Mouse (Mus musculus) left cerebral cortex, postnatal 14 days (tissue): Measurements from ENCODE around the gene Fat3. TPM values are rescaled to one million over a fixed set of nuclear protein-coding genes. Genes with fewer than 3 reads are reported as not detected.
A peak's percentile ranks its signal among the peaks of the same experiment; 100 is the strongest.

Experiments
- DNase-seq, 2 experiments: peaks; one replicate each; pipeline ENCODE4 v3.0.0; 2021 to 2022; ENCODE audit warnings: low spot score in 2 of 2, mixed read lengths in 1 of 2
- intact Hi-C: fragments of 180-260 bp; cut with DNase I; formaldehyde crosslinking; loops from one replicate; pipeline ENCODE4 v1.15.1; 2025
- total RNA-seq, 2 experiments: library from RNA; stranded (reverse); gene quantifications; 2 replicates each; pipeline ENCODE4 v1.2.3; 2021

Fat3 gene
- total RNA-seq, 2 experiments from 2014 or later: 61.3 to 69.1 TPM

DNA sequence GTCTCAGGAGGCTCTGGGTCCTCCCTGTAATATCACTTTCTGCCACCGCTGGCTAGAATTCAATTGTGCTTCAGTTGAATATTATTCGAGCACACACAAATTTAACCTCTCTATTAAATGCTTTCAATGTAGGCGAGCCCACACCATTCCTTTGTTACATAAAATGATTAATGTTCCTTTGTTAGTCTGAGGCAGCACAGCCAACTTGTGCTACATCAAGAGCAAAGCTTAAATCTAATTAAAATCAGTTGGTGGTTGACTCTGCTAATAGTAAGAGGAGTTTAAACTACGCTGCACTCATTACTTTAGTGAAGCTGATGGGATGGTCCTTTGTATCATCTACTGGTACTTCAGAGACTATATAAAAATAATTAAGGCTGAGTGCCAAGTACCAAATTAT lies 506.9 kb downstream of the Fat3 start:
- intact Hi-C loops: no loop called here
- DNase-seq: no peak

DNA sequence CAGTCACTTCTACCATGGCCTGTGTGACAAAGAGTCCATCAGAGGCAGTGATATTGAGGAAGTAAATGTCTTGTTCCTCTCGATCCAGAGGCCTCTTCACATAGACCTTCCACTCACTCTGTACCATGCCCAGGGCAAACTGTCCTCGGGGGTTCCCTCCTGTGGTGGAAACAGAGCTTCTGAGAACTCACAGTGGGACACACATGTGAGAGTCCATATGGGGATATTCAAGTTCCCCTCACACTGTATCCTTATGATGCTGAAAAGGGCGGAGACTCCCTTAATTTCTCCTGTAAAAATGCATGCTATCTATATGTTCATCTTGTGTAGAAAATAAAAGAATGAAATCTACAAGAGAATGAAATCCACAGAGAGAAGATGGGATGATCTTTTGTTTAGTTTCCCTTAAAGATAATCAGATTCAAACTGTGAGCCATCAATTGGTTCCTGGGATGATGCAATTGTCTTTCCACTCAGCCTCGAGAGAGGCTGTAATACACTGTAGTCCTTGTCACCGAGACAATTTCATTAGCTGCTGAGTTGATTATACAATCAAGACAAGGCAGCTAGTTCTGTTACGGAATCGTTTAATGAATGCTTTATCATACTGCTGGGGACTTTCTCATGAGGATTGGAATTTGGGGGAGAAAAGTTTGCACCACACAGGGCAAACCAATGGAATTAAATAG lies 508.8 kb downstream of the Fat3 start:
- DNase-seq: no peak
- intact Hi-C loops: no loop called here

DNA sequence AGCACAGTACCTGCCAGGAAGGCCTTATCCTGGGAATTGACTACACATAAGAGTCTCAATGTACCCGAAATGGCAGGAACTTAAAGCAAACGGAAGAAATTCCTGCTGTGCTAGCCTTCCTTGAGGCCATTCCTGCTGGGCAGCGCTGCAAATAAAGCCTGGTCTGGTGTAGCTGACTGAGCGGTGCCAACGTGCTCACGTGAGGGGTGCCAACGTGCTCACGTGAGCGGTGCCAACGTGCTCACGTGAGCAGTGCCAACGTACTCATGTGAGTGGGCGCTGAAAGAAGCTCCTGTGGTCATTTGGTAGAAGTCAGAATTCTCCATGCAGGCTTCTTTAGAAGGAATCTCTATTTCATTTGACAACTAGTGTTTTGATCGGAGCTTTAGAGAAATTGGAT lies 522.8 kb downstream of the Fat3 start:
- DNase-seq: no peak
- intact Hi-C loops: no loop called here

DNA sequence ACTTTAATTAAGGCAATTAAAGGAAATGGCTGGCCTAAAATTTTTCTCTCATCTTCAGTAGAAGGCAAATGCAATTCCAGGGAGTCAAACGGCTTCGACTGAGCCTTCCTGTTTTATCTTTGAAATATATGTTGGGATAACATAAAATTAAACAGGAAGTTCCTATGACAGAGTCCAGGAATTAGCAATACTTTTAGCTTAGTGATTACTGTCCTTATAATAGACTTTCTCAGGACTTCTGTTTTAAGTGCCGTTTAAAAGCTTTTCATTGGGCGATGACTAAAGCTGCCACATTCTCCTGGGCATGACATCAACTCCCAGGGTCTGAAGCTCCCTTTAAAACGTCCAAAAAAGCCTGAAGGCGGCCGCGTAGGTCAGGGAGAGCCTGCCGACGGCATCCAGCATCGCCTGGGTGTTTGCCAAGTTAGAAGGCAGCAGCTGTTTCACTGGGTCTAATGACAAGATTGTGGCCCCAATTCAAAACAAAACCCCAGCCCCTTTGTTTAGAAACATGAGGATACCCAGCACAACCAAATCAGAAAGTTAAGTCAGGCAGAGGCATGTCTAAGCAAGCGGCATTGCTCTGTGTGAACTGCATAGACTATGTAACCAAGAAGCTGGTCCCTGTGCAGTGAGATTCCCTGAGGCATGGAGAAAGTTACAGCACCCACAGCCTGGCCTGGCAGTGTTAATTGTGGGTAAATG lies 524.0 kb downstream of the Fat3 start:
- DNase-seq: no peak
- intact Hi-C loops: no loop called here

DNA sequence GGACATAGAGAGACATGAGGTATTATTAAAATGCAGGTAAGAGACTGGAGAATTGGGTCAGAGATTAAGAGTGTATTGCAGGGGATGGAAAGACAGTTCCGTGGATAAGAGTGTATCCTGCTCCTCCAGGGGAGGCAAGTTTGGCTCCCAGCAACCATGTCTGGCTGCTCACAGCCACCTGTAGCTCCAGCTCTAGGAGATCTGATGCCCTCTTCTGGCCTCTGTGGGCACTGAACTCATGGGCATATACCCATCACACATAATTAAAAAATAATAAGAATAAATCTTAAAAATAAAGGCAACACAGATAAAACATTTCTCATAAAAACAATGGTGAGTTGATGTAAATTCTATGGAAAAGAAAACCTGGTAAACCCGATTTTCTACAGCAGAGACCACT lies 525.1 kb downstream of the Fat3 start:
- intact Hi-C loops: no loop called here
- no peak for DNase-seq

DNA sequence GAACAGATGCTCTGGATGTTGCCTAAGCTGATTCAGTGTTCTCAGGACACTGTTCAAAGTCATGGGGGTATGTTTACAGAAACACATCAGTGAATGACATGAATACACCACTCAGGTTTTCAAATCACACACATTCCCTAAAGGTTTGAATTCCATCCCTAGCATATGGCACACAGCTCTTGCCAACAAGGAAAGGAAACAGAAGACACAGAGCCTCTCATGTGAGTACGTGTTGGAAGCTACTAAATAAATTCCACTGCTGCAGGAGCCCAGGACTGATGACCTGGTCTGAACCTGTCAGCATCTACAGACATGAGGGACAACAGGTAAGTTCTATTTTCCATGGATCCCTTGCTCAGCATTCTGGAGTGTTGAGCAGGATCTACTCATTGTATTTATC lies 528.9 kb downstream of the Fat3 start:
- no peak for DNase-seq
- intact Hi-C loops: no loop called here

DNA sequence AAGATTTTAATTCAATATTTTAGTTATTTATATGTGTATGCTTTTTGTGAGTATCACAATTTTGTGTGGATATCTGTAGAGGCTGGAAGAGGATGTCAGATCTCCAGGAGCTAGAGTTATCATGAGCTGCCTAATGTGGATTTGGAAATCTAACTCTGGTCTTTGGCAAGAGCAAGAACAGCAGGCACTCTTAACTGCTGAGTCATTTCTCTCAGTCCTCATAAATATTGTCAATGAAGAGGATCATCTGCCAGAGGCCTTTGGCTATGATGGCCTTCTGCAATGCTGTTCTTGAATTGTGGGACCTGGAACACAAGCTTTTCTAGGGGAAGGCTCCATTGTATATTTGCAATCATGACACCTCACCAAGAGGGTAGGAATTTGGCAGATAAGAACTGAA lies 529.7 kb downstream of the Fat3 start:
- intact Hi-C loops: no loop called here
- DNase-seq: no peak

DNA sequence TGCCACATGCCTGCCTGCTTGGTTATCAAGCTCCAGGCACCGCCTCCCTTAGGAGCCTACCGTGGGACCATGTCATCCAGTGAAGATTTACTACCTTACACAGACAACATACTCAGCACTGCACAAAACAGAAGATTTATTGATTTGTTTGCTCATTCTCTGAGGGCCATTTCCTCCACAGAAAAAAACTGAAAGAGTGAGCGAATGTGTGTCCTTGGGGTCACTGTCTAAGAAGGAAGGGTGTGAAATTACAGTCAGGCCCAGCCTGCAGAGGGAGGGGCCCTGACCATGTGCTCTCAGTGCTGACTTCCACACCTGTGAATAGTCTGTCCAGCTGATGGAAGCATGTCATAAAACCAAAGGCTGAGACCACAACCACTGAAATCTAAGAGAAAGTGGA lies 536.9 kb downstream of the Fat3 start:
- DNase-seq: no peak
- intact Hi-C loops: no loop called here

DNA sequence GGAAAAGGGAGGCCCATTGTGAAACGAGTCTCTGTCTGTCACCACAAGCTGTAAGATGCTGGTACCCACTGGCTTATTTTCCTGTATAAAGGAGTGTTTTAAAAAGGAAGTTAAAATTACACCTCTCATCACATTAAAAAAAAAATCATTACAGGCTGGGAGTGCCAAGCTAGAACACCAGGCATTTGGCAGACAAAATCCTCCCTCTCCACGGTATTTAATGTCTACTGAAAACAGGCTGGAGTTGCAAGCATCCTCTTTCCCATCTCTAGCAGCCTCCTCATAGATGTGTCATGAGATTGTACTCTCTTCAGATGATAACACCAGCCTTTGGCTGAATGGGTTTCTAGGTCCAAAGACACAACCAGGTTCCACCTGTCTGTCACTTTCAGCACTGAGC lies 538.2 kb downstream of the Fat3 start:
- intact Hi-C loops: no loop called here
- DNase-seq: peak; percentile 15 to 52

DNA sequence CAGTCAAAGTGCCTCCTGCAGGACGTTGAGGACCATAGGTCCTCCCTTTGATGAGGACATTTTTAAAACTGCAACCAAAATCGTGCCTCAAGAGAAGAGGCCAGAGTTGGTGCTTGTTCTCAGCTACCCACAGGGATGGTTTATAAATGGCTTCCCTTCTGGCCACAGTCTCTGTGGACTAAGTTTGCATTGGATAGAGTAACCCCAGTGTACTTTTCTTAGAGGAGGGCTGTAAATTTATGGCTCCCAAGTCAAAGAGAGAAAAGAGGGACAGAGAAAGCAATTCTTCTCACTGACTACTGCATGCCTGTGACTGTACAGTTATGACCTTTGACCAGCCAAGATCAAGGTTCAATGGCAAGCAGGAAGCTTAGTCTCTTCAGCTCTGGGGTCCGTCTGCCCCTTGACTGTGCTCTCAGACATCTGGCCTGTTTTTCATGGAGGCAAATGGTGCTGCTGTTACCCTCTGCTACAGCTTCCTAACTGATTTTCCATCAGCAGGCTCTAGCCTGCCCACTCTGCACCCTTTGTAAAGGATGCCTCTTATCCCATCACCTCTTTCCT lies 542.8 kb downstream of the Fat3 start:
- intact Hi-C loops: no loop called here
- no peak for DNase-seq

DNA sequence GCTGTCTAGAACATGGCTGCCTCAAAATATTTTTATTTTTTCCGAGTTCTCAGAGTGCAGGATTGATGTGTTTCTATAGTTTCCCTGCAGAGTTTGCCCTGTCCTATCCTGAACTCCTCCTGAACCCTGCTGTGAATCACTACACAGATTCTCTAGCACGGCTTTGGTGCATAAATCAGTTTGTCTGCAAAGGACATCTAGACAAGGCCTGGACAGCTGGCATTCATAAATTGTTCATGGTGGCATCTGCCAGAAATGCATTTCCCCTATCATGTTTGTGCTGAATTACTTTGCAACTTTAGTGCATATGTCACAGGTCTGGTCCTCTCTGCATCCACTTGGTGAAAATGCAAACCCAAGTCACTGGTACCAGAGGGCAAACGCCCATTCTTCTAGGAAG lies 543.3 kb downstream of the Fat3 start:
- DNase-seq: no peak
- intact Hi-C loops: no loop called here

DNA sequence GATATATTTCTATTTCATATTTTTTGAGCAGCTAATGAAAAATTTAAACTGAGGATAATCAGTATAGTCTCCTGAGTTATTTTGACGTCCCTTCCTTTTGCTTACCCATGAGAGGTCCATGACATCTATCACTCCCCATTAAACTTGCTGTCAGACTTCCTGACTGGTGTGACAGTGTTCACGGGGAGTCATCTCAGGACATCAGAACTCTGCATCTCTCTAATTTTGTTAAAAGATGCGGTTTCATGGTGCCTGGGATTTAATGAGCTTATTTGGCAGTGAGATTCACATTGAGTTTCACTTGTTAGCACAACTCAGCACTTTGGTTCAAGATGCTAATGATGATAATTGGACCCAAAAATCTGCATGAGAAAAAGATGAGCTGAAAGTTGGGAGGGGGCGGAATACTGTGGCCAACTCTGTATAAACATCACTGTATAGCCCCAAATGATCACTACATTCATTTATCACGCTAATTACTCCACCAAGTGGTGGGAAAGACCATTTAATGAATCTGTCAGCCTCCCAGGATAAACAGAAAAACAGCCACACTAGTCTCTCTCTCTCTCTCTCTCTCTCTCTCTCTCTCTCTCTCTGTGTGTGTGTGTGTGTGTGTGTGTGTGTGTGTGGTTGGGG lies 545.8 kb downstream of the Fat3 start:
- DNase-seq: peak in 1 of 2 experiments; percentile 17
- intact Hi-C loops: no loop called here

DNA sequence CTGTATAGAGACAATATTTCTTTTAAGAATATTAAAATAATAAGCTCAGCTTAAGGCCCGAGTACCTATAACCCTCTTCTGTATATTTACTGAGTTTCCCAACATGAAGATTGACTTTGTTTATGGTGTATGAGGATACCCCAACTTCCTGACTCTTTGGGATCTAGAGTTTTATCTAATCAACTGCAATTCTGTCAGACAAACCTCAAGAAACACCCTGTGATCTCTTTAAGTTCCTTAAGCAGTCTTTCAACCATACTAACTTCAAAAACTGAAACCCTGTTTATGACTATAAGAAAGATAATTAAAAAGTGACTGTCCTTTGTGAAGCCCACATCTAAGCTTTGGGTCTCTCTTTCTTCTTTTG lies 546.8 kb downstream of the Fat3 start:
- DNase-seq: no peak
- intact Hi-C loops: no loop called here

DNA sequence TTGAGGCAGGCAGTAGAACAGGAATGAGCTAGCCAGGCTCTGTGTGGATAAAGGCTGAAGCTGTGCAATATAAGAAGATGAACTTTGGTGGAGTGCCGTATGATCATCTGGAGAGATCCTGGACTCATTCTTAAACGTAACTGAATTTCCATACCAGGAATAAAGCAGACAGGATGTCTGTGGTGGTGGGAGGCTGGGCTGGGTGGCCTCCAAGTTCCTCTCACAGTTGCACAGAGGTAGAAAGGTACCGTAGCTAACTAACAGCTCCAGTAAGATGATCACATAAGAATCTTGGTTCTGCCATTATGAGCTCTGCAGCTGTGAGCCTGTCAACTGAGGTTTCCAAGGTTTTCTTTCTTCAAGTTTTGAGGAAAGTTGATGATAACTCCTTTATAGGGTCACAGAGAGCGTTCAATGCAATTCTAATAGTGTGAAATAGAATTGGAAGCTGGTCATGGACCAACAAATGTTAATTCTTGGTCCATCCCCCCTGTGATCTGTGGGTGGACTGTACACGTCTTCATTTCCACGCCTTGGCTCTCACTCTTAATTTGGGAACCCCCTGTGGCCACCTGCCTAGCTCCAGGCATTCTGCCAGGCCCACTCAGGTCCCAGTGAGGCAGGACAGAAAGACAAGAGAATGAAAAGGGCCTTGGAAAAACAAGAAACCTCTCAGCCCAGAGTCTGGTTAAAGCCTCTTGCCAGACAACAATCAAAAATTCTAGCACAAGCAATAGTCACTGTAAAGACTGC lies 547.3 kb downstream of the Fat3 start:
- no peak for DNase-seq
- intact Hi-C loops: no loop called here

DNA sequence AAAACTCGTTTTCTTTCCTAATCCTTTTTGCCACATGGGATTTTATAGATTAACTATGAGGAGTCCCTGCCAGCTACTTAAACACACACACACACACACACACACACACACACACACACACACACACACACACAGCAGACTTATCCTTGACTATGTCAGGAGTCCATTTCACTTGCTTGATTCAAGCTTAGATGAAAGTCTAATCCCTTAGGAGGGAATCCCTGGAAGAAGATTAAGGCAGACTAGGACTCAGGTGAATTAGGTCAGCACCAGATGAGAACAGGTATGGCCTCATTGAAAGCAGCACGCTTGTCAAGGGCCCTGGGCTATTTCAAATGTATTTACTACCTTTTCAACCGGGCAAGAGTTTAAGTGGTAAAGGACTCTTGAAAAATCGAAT lies 553.0 kb downstream of the Fat3 start:
- intact Hi-C loops: no loop called here
- no peak for DNase-seq

DNA sequence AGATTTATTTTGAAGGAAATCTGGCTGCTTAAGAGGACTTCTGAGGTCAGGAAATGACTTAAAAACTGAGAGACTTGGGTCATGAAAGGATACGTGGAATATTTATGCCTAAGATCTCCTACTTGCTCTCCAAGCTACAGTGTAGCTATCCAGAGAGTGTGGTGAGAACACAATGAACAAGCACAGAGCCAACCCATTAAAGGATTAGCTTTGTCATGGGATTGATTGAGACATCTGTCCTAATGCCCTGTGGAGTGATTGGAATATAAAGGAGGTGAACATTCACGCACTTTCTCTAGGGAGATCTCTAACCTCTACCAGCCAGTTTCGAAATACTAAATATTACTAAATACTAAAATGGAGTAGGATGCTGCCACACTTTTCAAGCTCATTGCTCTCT lies 556.9 kb downstream of the Fat3 start:
- intact Hi-C loops: no loop called here
- no peak for DNase-seq

DNA sequence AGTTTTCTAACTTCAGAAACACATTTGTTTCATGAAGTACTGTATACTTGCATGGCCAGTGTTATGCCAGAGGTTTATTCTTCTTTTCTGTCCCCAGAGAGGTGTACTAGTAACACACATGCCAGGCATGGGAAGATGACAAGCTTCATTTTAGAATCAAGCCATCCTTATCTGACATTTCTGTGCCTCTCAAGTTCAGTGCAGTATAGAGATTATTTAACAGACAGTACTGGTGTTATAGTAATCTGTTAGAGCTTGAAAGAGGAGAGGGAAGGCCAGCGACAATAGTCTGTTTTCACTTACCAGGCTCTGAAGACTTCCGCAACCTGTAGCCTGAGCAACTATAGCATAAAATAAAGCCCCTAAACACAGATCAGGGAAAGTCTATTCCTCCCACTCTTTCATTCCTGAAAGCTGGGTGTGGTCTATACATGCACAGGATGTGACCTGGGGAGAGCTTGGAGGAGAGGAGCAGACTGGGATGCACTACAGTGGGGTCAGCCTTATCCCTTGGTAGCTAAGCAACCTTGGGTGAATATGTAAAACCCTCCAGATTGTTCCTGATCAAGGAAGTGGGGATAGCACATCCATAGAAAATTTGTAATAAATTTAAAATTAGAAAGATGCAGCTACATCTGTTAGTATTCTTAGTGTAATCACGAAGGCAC lies 557.5 kb downstream of the Fat3 start:
- no peak for DNase-seq
- intact Hi-C loops: no loop called here

DNA sequence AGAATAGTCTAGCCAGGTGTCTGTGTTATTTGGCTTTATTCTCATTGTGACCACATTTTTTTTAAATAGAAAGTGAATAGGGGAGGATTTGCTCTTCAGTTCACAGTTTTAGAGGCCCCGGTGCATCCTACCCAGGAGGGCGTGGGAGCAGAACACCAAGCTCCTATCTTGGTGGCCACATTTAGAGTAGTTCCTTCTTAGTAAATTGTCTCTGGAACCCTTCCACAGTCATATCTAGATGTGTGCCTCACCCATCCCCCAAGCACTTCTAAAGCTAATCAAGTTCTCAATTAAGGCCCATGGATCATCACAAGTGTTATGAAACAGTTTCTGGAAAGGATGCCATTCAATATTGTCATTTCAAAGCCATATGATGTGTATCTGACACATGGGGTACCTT lies 559.3 kb downstream of the Fat3 start:
- DNase-seq: no peak
- intact Hi-C loops: no loop called here

DNA sequence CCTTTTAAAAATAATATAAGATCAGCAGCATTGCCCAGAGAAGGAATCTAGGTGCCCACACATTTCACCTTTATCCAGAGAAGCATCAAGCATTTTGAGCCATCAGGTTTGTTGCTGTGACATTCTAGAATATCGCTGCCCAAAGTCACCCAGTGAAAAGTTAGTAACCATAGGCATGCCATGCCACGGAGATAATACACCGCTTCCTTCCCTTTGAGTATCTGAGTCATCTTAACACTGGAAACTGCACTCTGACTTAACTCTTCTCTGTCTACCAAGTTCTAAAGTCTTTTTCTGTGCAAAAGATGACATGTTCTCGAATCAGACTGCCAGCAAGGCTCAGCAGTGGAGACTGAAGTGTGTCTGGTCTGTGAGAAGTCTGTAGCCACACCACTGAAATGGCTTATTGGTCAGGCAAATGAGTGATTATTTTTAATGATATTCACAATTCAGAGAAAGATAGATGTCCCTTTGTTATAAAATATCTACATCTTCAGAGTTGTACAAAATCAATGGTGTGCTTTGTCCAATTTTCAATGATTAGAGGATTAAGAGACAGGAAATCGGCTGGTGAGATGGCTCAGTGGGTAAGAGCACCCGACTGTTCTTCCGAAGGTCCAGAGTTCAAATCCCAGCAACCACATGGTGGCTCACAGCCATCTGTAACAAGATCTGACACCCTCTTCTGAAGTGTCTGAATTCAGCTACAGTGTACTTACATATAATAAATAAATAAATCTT lies 560.0 kb downstream of the Fat3 start:
- no peak for DNase-seq
- intact Hi-C loops: no loop called here
